Mouse (Mus musculus) CH12.LX (cell line): ENCODE measurements at regions not wholly inside any gene's neighbourhood (a gene's known extent, or its start where the extent isn't known, plus 50 kb on each side); places are given as distances from the start of the nearest gene placed in this dataset.
A peak's percentile ranks its signal among the peaks of the same experiment; 100 is the strongest.

Experiments
- DNase-seq: peaks from one replicate; pipeline ENCODE4 v3.0.0-alpha.2; 2013; ENCODE audit errors: extremely low read depth
- H3K27ac ChIP-seq: 2 replicates; pipeline ENCODE4 v1.5.1; 2012; ENCODE audit warnings: low read depth, mild to moderate bottlenecking, control low read depth, moderate library complexity; ENCODE audit not compliant: insufficient read depth
- H3K27me3 ChIP-seq: replicated peaks from 2 replicates; pipeline ENCODE3; 2012; ENCODE audit warnings: inconsistent platforms
- H3K36me3 ChIP-seq, 2 experiments: replicated peaks in 1 of 2; 2 replicates each; pipeline versions ENCODE3 to v1.6.1; 2012; ENCODE audit warnings: inconsistent platforms in 1 of 2, low read length in 1 of 2, mild to moderate bottlenecking in 1 of 2, mixed read lengths in 1 of 2, moderate library complexity in 1 of 2; ENCODE audit not compliant: control insufficient read depth in 1 of 2, insufficient read depth in 1 of 2
- H3K4me1 ChIP-seq, 2 experiments: 2 replicates each; pipeline ENCODE4 v1.6.1; 2012; ENCODE audit warnings: inconsistent platforms in 1 of 2, moderate library complexity in 1 of 2; ENCODE audit not compliant: insufficient read depth in 2 of 2, control insufficient read depth in 1 of 2
- H3K4me2 ChIP-seq: 2 replicates; pipeline ENCODE4 v1.6.1; 2012; ENCODE audit warnings: low read depth, mild to moderate bottlenecking, control low read depth; ENCODE audit not compliant: poor library complexity, insufficient read depth, severe bottlenecking
- H3K4me3 ChIP-seq, 3 experiments: fragments of 150-350 bp in 1 of 3; sonication (generic) in 1 of 3; replicated peaks in 1 of 3; 2 replicates each; pipeline versions ENCODE3 to v1.5.1; 2011 to 2012; ENCODE audit warnings: low read depth in 2 of 3, low read length in 2 of 3, mild to moderate bottlenecking in 2 of 3, moderate library complexity in 2 of 3, control low read depth in 1 of 3, improper control_type of control experiment in 1 of 3, inconsistent platforms in 1 of 3, mixed read lengths in 1 of 3; ENCODE audit not compliant: poor library complexity in 1 of 3
- H3K79me2 ChIP-seq: replicated peaks from 2 replicates; pipeline ENCODE4 v1.6.1; 2012; ENCODE audit warnings: mild to moderate bottlenecking, moderate library complexity; ENCODE audit not compliant: control insufficient read depth, poor library complexity, insufficient read depth, severe bottlenecking; ENCODE audit errors: extremely low read depth
- H3K9ac ChIP-seq: 2 replicates; pipeline ENCODE4 v1.6.1; 2012; ENCODE audit warnings: low read depth, mild to moderate bottlenecking, control low read depth, moderate library complexity; ENCODE audit not compliant: insufficient read depth
- H3K9me3 ChIP-seq: replicated peaks from 2 replicates; pipeline ENCODE3; 2012; ENCODE audit warnings: low read length, inconsistent platforms, mixed read lengths
- BHLHE40 ChIP-seq: IDR thresholded peaks from 2 replicates; pipeline ENCODE4 v1.6.1; 2011; ENCODE audit warnings: mild to moderate bottlenecking, low read depth, low read length, improper control_type of control experiment
- CHD2 ChIP-seq: IDR thresholded peaks from 2 replicates; pipeline ENCODE4 v1.6.1; 2011; ENCODE audit warnings: low read length, improper control_type of control experiment
- CTCF ChIP-seq, 2 experiments: IDR thresholded peaks in 1 of 2; conservative IDR thresholded peaks in 1 of 2; 2 replicates each; pipeline ENCODE4 v1.5.1; 2011 to 2012; ENCODE audit warnings: low read depth in 2 of 2, low read length in 2 of 2, improper control_type of control experiment in 1 of 2, inconsistent platforms in 1 of 2, mild to moderate bottlenecking in 1 of 2, moderate library complexity in 1 of 2
- ELF1 ChIP-seq: IDR thresholded peaks from 2 replicates; pipeline ENCODE4 v1.6.1; 2014; ENCODE audit warnings: low read depth, mild to moderate bottlenecking, inconsistent platforms, low read length, improper control_type of control experiment
- EP300 ChIP-seq: IDR thresholded peaks from 2 replicates; pipeline ENCODE4 v1.6.1; 2011; ENCODE audit warnings: low read length, improper control_type of control experiment
- ETS1 ChIP-seq: conservative IDR thresholded peaks from 2 replicates; pipeline ENCODE4 v1.6.1; 2012; ENCODE audit warnings: low read depth, mild to moderate bottlenecking, inconsistent platforms, low read length, improper control_type of control experiment, moderate library complexity
- HCFC1 ChIP-seq: IDR thresholded peaks from 2 replicates; pipeline ENCODE4 v1.6.1; 2012; ENCODE audit warnings: low read depth, mild to moderate bottlenecking, inconsistent platforms, low read length, improper control_type of control experiment
- IRF4 ChIP-seq: IDR thresholded peaks from 2 replicates; pipeline ENCODE4 v1.6.1; 2014; ENCODE audit warnings: low read depth, mild to moderate bottlenecking, inconsistent platforms, low read length, improper control_type of control experiment
- MAFK ChIP-seq: IDR thresholded peaks from 2 replicates; pipeline ENCODE4 v1.6.1; 2011; ENCODE audit warnings: low read length, improper control_type of control experiment; ENCODE audit not compliant: insufficient replicate concordance
- MAX ChIP-seq: IDR thresholded peaks from 2 replicates; pipeline ENCODE4 v1.6.1; 2011; ENCODE audit warnings: low read length, improper control_type of control experiment
- MXI1 ChIP-seq: IDR thresholded peaks from 2 replicates; pipeline ENCODE4 v1.6.1; 2011; ENCODE audit warnings: mild to moderate bottlenecking, low read depth, low read length, improper control_type of control experiment
- MYC ChIP-seq: IDR thresholded peaks from 2 replicates; pipeline ENCODE4 v1.6.1; 2011; ENCODE audit warnings: low read depth, mild to moderate bottlenecking, improper control_type of control experiment, low read length
- NRF1 ChIP-seq: IDR thresholded peaks from 2 replicates; pipeline ENCODE4 v1.6.1; 2014; ENCODE audit warnings: low read depth, mild to moderate bottlenecking, inconsistent platforms, low read length, improper control_type of control experiment, moderate library complexity
- POLR2A ChIP-seq: IDR thresholded peaks from 2 replicates; pipeline ENCODE4 v1.6.1; 2011; ENCODE audit warnings: low read depth, mild to moderate bottlenecking, improper control_type of control experiment, low read length
- RAD21 ChIP-seq: IDR thresholded peaks from 2 replicates; pipeline ENCODE4 v1.6.1; 2011; ENCODE audit warnings: low read depth, mild to moderate bottlenecking, low read length, improper control_type of control experiment, moderate library complexity
- RCOR1 ChIP-seq: conservative IDR thresholded peaks from 2 replicates; pipeline ENCODE4 v1.6.1; 2012; ENCODE audit warnings: low read depth, mild to moderate bottlenecking, inconsistent platforms, low read length, improper control_type of control experiment
- SIN3A ChIP-seq: IDR thresholded peaks from 2 replicates; pipeline ENCODE4 v1.6.1; 2012; ENCODE audit warnings: low read length, improper control_type of control experiment, inconsistent platforms
- SMC3 ChIP-seq: IDR thresholded peaks from 2 replicates; pipeline ENCODE4 v1.6.1; 2011; ENCODE audit warnings: low read depth, low read length, improper control_type of control experiment
- TBP ChIP-seq: conservative IDR thresholded peaks from 2 replicates; pipeline ENCODE4 v1.6.1; 2011; ENCODE audit warnings: low read depth, low read length, improper control_type of control experiment
- TCF12 ChIP-seq: IDR thresholded peaks from 2 replicates; pipeline ENCODE4 v1.6.1; 2014; ENCODE audit warnings: low read depth, mild to moderate bottlenecking, inconsistent platforms, low read length, improper control_type of control experiment
- USF1 ChIP-seq: IDR thresholded peaks from 2 replicates; pipeline ENCODE4 v1.6.1; 2014; ENCODE audit warnings: low read depth, mild to moderate bottlenecking, inconsistent platforms, low read length, improper control_type of control experiment
- USF2 ChIP-seq: conservative IDR thresholded peaks from 2 replicates; pipeline ENCODE4 v1.6.1; 2011; ENCODE audit warnings: low read depth, low read length, improper control_type of control experiment
- ZKSCAN1 ChIP-seq: IDR thresholded peaks from 2 replicates; pipeline ENCODE4 v1.6.1; 2012; ENCODE audit warnings: low read depth, inconsistent platforms, low read length, improper control_type of control experiment, borderline replicate concordance
- ZNF384 ChIP-seq: IDR thresholded peaks from 2 replicates; pipeline ENCODE4 v1.6.1; 2012; ENCODE audit warnings: low read depth, low read length, improper control_type of control experiment, inconsistent platforms
- dilution Hi-C: fragments of 300-500 bp; cut with MboI; formaldehyde crosslinking; loops from 2 replicates; pipeline ENCODE4 v1.14.3; 2020; ENCODE audit warnings: low sequenced_read_pairs; ENCODE audit not compliant: extremely low pct_unique_long_range_greater_than_20kb, extremely low pct_ligation_motif_present
- in situ Hi-C: fragments of 300-500 bp; cut with MboI; formaldehyde crosslinking; loops from 3 replicates; pipeline ENCODE4 v1.14.3; 2019; ENCODE audit warnings: low sequenced_read_pairs, low pct_ligation_motif_present, low pct_unique_long_range_greater_than_20kb, mixed read lengths

GRCm38 (mm10) chr3:130853866-130854265 lies 123.7 kb upstream of the Rpl34 start:
- H3K27ac ChIP-seq = no peak overlapping the region
- no peak overlapping the region for H3K4me2 ChIP-seq
- DNase-seq = no peak
- no peak overlapping the region for H3K9ac ChIP-seq
- H3K4me1 ChIP-seq = peaks cover 0 to 3% of the 10 kb centered on the region in 2 experiments; a peak in 1 of 4 replicates
- no peak overlapping the region for H3K4me3 ChIP-seq
- H3K79me2 ChIP-seq = no peaks in the 10 kb centered on the region
- no peaks in the 10 kb centered on the region for H3K9me3 ChIP-seq
- H3K36me3 ChIP-seq = no peaks in the 10 kb centered on the region
- no peaks in the 10 kb centered on the region for H3K27me3 ChIP-seq
- no peak for TF ChIP-seq MYC
- TF ChIP-seq ETS1 = no peak
- TF ChIP-seq MAX = no peak
- no peak for TF ChIP-seq USF1
- TF ChIP-seq SMC3 = no peak
- TF ChIP-seq ELF1 = no peak
- TF ChIP-seq CTCF (conservative IDR thresholded peaks at IDR 0.05 in 1 of 2, IDR thresholded peaks at IDR 0.05 in 1 of 2; ENCODE audit: low read depth in 2 of 2, low read length in 2 of 2) = peak in 1 of 2 experiments; percentile 10; a peak in 1 of 4 replicates
- TF ChIP-seq ZKSCAN1 = no peak
- dilution Hi-C loops = no loop called here
- in situ Hi-C loops = no loop called here

DNA sequence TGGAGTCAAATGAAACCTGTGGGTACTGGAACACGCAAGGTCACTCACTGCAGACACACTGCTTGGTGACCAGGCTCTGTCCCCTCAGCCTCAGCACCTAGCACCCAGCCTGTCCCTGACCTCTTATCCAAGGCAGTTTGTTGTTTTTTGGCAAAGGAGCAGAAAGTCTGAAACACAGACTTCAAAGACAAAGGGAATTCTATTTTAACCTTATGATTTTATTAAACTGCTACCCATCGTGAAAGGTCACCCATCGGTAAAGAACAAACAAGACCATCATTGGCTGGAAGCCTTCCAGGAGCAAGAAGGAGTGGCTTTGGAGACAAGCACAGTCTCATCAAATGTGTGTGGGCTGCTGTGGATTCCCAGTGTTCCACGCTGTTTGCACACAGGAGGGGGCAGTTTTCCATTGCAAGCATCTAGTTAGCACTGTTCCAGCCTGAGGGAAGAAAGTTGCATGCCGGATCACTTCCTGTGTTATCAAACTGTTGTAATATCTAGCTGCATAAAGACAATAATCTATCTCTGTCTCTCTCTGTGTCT lies 120.6 kb upstream of the Rpl34 start:
- no peak overlapping the region for H3K9ac ChIP-seq
- no peak for DNase-seq
- H3K4me3 ChIP-seq = no peak overlapping the region
- TF ChIP-seq USF2 = no peak
- TF ChIP-seq, all 38 proteins: peak for 0
- no peaks in the 10 kb centered on the region for H3K79me2 ChIP-seq
- no peak overlapping the region for H3K27ac ChIP-seq
- H3K27me3 ChIP-seq = no peaks in the 10 kb centered on the region
- no peaks in the 10 kb centered on the region for H3K9me3 ChIP-seq
- H3K4me1 ChIP-seq = peaks cover 0 to 3% of the 10 kb centered on the region in 2 experiments; a peak in 1 of 4 replicates
- dilution Hi-C loops = no loop called here
- no peaks in the 10 kb centered on the region for H3K36me3 ChIP-seq
- in situ Hi-C loops = no loop called here
- no peak overlapping the region for H3K4me2 ChIP-seq

DNA sequence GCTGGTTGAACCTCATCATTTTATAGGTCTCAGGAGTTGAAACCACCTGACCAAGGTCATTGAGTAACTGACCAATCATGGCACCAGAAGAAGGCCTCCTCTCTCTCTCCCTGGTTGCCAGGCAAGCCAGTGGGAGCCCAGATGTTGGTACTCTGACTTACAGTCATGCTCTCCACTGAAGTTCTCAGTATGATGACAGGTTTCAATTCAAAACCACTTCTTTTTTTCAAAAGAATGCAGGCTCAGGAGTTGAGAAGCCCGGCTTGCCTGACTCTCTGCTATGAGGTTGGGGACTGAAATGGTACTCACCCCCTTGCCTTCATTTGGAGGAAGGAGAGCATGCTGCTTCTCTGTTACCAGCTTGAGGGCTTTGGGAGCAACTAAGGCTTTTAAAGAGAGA lies 111.6 kb upstream of the Rpl34 start:
- dilution Hi-C loops = no loop called here
- Histone ChIP-seq H3K9ac (no peak overlapping the region), H3K4me2 (no peak overlapping the region), H3K4me3 (no peak overlapping the region), H3K79me2 (no peaks in the 10 kb centered on the region), H3K27ac (no peak overlapping the region), H3K9me3 (peaks cover 2% of the 10 kb centered on the region), H3K36me3 (no peaks in the 10 kb centered on the region), H3K27me3 (no peaks in the 10 kb centered on the region), H3K4me1 (peaks cover 3 to 11% of the 10 kb centered on the region in 2 experiments; a peak in 3 of 4 replicates)
- peak; percentile 29 for DNase-seq
- TF ChIP-seq SIN3A (no peak; the same call in 1 of the 2 replicates), CTCF (conservative IDR thresholded peaks at IDR 0.05 in 1 of 2, IDR thresholded peaks at IDR 0.05 in 1 of 2; ENCODE audit: low read depth in 2 of 2, low read length in 2 of 2) (no peak), BHLHE40 (0 out of 2 replicates have a peak, but pooled peaks have one; percentile 7), HCFC1 (no peak), NRF1 (0 out of 2 replicates have a peak, but pooled peaks have one; percentile 10), POLR2A (no peak), MXI1 (0 out of 2 replicates have a peak, but pooled peaks have one; percentile 39), MAFK (no peak), EP300 (peak; percentile 61), RCOR1 (no peak), CHD2 (no peak), TBP (no peak), RAD21 (no peak), ZNF384 (peak; percentile 63), TCF12 (no peak), IRF4 (peak; percentile 68), MAX (no peak)
- in situ Hi-C loops = no loop called here
